Mouse (Mus musculus): ENCODE data around the gene Aqp1. TPM values are rescaled to one million over a fixed set of nuclear protein-coding genes. Genes with fewer than 3 reads are reported as not detected.

Gene Aqp1
- total RNA-seq, 2 experiments from 2014 or later: 183 to 447 TPM

- ATAC-seq (replicated peaks; ENCODE audit: low FRiP score, poor library complexity, severe bottlenecking): no peak
Observed at GRCm38 (mm10) chr6:55328179-55328578, 8.1 kb upstream of the Aqp1 start.

GRCm38 (mm10) chr6:55331315-55331714 lies 4.9 kb upstream of the Aqp1 start:
- no peak for ATAC-seq (replicated peaks; ENCODE audit: low FRiP score, poor library complexity, severe bottlenecking)

DNA sequence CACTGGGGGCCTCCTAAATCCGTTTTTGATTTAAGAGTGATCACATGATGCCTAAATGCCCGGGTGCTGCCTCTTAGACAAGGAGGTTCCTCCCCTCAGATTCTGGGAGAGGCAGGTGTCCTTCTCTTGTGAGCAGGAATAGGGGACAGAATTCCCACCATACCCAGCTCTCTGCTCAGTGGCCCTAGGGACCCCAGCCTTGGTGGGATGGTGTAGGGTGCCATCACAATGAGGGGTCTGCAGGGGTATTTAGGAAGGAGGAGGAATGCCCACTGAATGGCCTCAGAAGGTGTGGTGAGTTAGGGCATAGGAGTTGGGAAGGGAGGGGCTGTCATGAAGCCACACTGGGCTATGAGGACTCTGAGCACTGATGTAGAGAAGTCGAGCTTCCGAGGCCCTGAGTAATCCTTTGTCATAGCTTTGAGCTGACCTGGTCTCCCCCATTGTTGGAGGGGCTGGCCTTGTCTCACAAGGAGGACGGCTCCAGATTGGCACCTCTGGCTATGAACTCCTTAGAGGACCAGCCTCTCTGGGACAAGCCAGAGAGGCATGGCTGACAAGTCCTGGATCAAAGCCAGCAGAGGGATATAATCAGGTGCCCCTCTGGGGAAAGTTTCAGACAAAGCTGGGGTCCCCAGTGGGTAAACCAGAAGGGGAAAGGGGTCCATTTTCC lies 4.0 kb upstream of the Aqp1 start:
- no peak for ATAC-seq (replicated peaks; ENCODE audit: low FRiP score, poor library complexity, severe bottlenecking)

DNA sequence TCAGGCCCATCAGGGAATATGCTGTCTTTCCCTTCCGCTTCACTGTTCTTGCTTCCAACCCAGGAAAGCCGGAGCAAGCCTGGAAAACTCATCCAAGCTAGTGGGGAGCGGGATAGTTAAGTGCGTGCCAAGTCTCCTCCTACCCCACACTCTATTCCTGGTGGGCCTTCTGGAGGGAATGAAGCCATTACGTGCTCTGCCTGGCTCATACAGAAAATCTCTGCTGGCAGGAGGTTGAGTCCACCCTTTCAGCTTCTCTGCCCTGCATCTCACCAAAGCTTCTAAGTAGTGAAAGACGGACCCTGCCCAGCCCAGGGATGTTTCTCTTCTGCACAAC lies 3.5 kb upstream of the Aqp1 start:
- no peak for ATAC-seq (replicated peaks; ENCODE audit: low FRiP score, poor library complexity, severe bottlenecking)

DNA sequence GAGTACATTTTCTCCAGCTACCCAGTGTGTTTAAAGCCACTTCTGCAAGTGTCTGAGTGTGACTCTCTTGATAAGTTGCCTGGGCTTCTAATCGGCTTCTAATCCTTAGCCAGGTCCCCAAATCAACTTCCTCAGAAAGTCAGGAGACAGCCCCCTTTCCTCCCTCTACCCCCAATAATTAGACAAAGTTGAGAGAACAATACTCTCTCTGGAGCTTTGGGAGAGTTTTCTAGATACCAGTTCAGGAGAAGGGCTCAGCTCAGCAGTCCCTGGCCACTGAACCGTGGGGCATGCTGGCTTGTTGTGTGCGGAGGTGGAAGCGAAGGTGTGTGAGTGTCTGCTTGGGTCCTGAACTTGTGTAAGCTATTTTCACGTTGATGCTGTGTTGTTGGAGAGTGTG lies 1.0 kb downstream of the Aqp1 start:
- ATAC-seq (replicated peaks; ENCODE audit: low FRiP score, poor library complexity, severe bottlenecking): no peak

GRCm38 (mm10) chr6:55338077-55338476 lies 1.8 kb downstream of the Aqp1 start:
- ATAC-seq (replicated peaks; ENCODE audit: low FRiP score, poor library complexity, severe bottlenecking): peak; percentile 1; the same call in 1 of the 2 replicates

DNA sequence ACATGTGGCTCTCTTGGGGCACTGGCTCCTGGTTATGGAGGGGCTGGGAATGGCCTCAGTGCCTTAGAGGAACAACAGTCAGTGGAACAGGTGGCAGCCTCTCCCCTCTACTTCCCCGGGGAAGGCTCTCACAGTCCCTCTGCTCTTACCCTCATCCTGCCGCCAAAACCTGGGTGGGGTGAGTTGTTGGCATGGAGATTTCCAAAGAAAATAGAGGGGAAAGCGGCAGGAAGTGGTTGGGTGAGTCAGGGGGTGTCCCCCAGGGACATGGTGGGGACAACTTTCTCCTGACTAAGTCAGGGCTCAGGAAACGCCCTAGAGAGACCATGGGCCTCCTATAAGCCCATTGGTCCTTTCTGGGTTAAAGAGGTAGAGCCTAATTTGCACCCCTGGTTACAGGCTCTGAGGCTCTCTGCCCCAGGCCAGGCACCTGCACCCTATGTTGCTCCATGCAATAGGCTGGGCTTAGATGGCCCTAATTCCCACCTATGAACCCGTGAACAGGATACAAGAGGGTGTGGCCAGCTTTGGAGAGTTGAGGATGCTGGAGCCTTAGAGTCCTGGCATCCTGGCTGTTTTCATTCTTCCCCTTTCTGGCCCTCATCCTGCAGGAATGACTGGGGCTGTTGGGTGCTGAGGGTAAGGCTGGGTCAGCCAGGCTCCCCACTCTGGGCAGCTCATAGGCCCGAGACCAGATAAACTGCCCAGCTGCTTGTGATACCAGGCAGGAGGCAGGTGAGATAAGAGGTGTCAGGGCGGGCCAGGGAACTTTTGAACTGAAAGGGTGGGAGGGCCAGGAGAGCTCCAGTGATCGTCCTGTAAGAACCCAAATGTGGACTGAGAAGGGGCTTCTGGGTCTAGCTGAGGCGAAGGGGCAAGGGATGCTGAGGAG lies 2.9 kb downstream of the Aqp1 start:
- peak; percentile 55 for ATAC-seq (replicated peaks; ENCODE audit: low FRiP score, poor library complexity, severe bottlenecking)

- ATAC-seq (replicated peaks; ENCODE audit: low FRiP score, poor library complexity, severe bottlenecking): no peak
Observed at GRCm38 (mm10) chr6:55341688-55342087, 5.5 kb downstream of the Aqp1 start.

- peak; percentile 23; the same call in 1 of the 2 replicates for ATAC-seq (replicated peaks; ENCODE audit: low FRiP score, poor library complexity, severe bottlenecking)
Observed at GRCm38 (mm10) chr6:55342328-55342727, 6.1 kb downstream of the Aqp1 start.

GRCm38 (mm10) chr6:55343446-55343845 lies 7.2 kb downstream of the Aqp1 start:
- ATAC-seq (replicated peaks; ENCODE audit: low FRiP score, poor library complexity, severe bottlenecking): no peak

GRCm38 (mm10) chr6:55344291-55345016 lies 8.2 kb downstream of the Aqp1 start:
- ATAC-seq (replicated peaks; ENCODE audit: low FRiP score, poor library complexity, severe bottlenecking): no peak

DNA sequence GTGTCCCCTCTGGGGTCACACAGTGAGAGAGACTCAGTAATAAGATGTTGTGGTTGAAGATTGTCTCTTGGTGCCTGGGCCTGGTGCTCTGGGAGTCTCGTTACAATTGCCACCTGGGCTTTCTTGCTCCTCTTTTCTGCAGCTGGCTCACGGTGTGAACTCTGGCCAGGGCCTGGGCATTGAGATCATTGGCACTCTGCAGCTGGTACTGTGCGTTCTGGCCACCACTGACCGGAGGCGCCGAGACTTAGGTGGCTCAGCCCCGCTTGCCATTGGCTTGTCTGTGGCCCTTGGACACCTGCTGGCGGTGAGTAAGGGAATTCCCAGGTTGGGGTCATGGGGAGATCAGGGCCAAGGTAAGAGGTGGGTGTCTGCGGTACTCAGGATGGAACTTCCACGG lies 9.0 kb downstream of the Aqp1 start:
- ATAC-seq (replicated peaks; ENCODE audit: low FRiP score, poor library complexity, severe bottlenecking): no peak

GRCm38 (mm10) chr6:55346491-55346890 lies 10.3 kb downstream of the Aqp1 start:
- ATAC-seq (replicated peaks; ENCODE audit: low FRiP score, poor library complexity, severe bottlenecking): no peak

- peak; percentile 36; the same call in 1 of the 2 replicates for ATAC-seq (replicated peaks; ENCODE audit: low FRiP score, poor library complexity, severe bottlenecking)
Observed at GRCm38 (mm10) chr6:55347711-55348571, 11.7 kb downstream of the Aqp1 start.

DNA sequence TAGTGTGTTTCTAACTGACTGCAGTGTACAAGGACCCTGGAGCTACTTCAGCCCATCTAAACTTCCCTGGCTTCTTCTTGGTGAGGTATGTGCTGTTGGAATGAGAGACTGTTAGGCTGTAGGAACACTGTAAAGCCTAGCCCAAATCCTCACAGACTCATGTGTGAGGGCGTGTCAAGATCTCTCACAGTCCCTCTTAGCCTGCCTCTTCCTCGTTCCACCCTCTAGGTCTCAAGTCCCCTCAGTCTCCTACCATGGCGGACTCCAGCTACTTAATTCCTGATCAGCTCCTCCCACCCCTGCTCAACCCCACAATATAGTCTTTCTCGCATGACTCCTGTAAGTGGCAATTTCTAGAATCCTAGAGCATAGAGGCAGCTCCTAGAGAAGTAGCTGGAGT lies 13.0 kb downstream of the Aqp1 start:
- no peak for ATAC-seq (replicated peaks; ENCODE audit: low FRiP score, poor library complexity, severe bottlenecking)

DNA sequence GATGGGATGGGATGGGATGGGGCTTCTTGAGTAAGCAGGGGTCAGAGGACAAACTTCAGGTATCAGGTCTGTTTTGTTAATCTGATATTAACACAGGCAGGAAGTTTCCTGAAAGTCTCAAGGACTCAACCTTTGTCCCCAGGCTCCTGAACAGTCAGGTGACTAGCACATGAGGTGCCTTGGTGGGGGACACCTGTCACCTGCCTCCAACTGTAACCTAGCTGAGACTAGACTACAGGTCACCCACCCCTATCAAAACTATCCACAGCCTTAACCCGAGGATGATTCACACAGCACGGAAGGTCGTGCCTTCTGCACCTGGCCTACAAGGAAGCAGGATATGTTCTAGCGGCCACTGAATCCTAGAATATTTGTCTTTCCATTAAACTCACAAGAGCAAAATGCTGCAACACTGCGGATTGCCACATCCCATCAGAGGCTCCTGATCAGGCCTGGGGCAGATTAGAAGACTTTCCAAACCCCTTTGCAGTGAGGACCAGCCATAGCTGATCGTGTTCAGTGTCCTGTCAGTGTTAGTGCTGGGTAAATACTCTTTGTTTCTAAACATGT lies 14.2 kb downstream of the Aqp1 start:
- no peak for ATAC-seq (replicated peaks; ENCODE audit: low FRiP score, poor library complexity, severe bottlenecking)

GRCm38 (mm10) chr6:55351712-55352111 lies 15.5 kb downstream of the Aqp1 start:
- no peak for ATAC-seq (replicated peaks; ENCODE audit: low FRiP score, poor library complexity, severe bottlenecking)

DNA sequence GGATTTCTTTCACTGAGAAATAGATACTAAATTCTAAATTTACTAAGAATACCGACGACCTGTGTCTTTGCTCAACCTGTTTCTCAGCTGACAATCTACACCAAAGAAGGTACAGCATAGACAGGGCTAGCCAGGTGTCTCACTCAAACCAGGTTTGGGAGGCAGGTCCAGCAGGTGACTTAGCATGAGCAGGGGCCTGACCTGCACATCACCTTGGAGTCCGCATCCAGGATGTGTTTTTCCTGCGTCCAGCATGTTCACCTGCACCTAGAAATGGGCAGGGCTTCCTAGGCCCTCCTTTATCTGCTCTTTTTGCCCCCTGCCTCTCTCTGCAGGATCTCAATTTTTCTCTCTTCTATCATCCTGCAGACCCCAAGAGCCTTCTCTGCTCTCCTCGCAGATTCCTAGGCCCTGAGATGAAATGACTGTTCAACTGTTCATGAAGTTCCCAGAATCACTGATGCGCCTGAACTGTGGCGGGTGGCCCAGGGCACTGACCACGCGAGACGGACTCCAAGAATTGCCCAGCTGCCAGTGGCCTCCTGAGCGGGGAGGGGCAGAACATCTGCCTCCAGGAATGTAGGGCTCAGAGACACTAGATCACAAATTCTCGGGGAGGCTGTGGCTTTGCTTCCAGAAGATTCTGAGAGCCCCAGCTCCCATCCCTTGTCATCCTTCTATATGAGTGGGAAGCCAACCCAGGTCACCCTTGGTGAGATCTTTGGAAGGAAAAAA lies 17.6 kb downstream of the Aqp1 start:
- no peak for ATAC-seq (replicated peaks; ENCODE audit: low FRiP score, poor library complexity, severe bottlenecking)
